ENCODE assay signal across 8 mouse cellular contexts in genomic region chr2:11552966-11553451, GRCm38 (mm10). TPM values are rescaled to one million over a fixed set of nuclear protein-coding genes. Genes with fewer than 3 reads are reported as not detected.
A peak's percentile ranks its signal among the peaks of the same experiment; 100 is the strongest.
DNase-seq lines count a peak whose midpoint lies in the region; ATAC-seq lines count a peak whose summit lies in the region.

No protein-coding gene starts in this region.

- peaks cover 5% of the 10 kb centered on the region for H3K27me3 ChIP-seq in hindbrain, embryonic 16.5 days (replicated peaks; ENCODE audit: control insufficient read depth, insufficient read depth, low read length)
- H3K27me3 ChIP-seq in liver, embryonic 13.5 days: peaks cover 30% of the 10 kb centered on the region
- H3K27me3 ChIP-seq in neural tube, embryonic 11.5 days (ENCODE audit: control insufficient read depth, insufficient read depth, low read length): peaks cover 26% of the 10 kb centered on the region

- H3K36me3 ChIP-seq in hindbrain, embryonic 16.5 days (ENCODE audit: control insufficient read depth, insufficient read depth, low read length): no peaks in the 10 kb centered on the region
- no peaks in the 10 kb centered on the region for H3K36me3 ChIP-seq in liver, embryonic 13.5 days
- no peaks in the 10 kb centered on the region for H3K36me3 ChIP-seq in neural tube, embryonic 11.5 days (ENCODE audit: control insufficient read depth, insufficient read depth, low read length)

- H3K4me1 ChIP-seq in hindbrain, embryonic 16.5 days (ENCODE audit: control insufficient read depth, insufficient read depth, low read depth, low read length): peaks cover 7% of the 10 kb centered on the region
- peaks cover 21% of the 10 kb centered on the region for H3K4me1 ChIP-seq in liver, embryonic 13.5 days (replicated peaks)
- H3K4me1 ChIP-seq in neural tube, embryonic 11.5 days (ENCODE audit: control insufficient read depth, insufficient read depth, low read length): 0 out of 2 replicates have a peak, but pooled peaks cover 3% of the 10 kb centered on the region

- H3K27ac ChIP-seq in hindbrain, embryonic 16.5 days (ENCODE audit: low read depth, low read length): peak overlapping the region; percentile 34; the same call in 1 of the 2 replicates
- H3K27ac ChIP-seq in liver, embryonic 13.5 days: peak overlapping the region; percentile 34
- H3K27ac ChIP-seq in neural tube, embryonic 11.5 days (ENCODE audit: low read depth, low read length): no peak overlapping the region

- H3K9ac ChIP-seq in hindbrain, embryonic 16.5 days (ENCODE audit: low read depth, low read length): peak overlapping the region; percentile 82
- peak overlapping the region; percentile 67 for H3K9ac ChIP-seq in liver, embryonic 13.5 days
- H3K9ac ChIP-seq in neural tube, embryonic 11.5 days (ENCODE audit: low read length): no peak overlapping the region; the same call in 1 of the 2 replicates

- no peaks in the 10 kb centered on the region for H3K9me3 ChIP-seq in hindbrain, embryonic 16.5 days (ENCODE audit: control insufficient read depth, low read length)
- H3K9me3 ChIP-seq in liver, embryonic 13.5 days (replicated peaks): no peaks in the 10 kb centered on the region
- no peaks in the 10 kb centered on the region for H3K9me3 ChIP-seq in neural tube, embryonic 11.5 days (ENCODE audit: control insufficient read depth, low read length)

- intact Hi-C loops in left cerebral cortex, postnatal 4 days (cut with DNase I): no loop called here

- 0 out of 2 replicates have a peak, but pooled peaks have one; percentile 39 for ATAC-seq in erythroblast, adult 5-6 weeks (replicated peaks; ENCODE audit: low FRiP score, poor library complexity, severe bottlenecking)
- peak; percentile 69 for ATAC-seq in hindbrain, embryonic 16.5 days
- peak; percentile 46; the same call in 1 of the 2 replicates for ATAC-seq in liver, embryonic 13.5 days (ENCODE audit: low read depth)
- peak; percentile 45 for ATAC-seq in neural tube, embryonic 11.5 days (ENCODE audit: insufficient read depth, low FRiP score, low TSS enrichment)
- no peak for ATAC-seq in erythroid progenitor cell, adult 5-6 weeks (replicated peaks; ENCODE audit: low FRiP score, poor library complexity, severe bottlenecking)

- peak overlapping the region; percentile 100 for H3K4me2 ChIP-seq in hindbrain, embryonic 16.5 days (ENCODE audit: low read length)
- peak overlapping the region; percentile 78 for H3K4me2 ChIP-seq in liver, embryonic 13.5 days
- peak overlapping the region; percentile 98 for H3K4me2 ChIP-seq in neural tube, embryonic 11.5 days (ENCODE audit: low read depth)

- H3K4me3 ChIP-seq in hindbrain, embryonic 16.5 days (ENCODE audit: low read length): peak overlapping the region; percentile 77
- peak overlapping the region; percentile 61 for H3K4me3 ChIP-seq in liver, embryonic 13.5 days (replicated peaks)
- H3K4me3 ChIP-seq in neural tube, embryonic 11.5 days (ENCODE audit: low read depth, low read length): peak overlapping the region; percentile 50

- peak; percentile 25 for DNase-seq in left cerebral cortex, postnatal 4 days
- DNase-seq in left cerebral cortex, adult 8-10 months (ENCODE audit: low spot score in 2 of 2): no peak
- peak; percentile 58 for DNase-seq in adrenal gland, adult 8-10 months
- DNase-seq in liver, embryonic 13.5 days: no peak
- DNase-seq in neural tube, embryonic 11.5 days (ENCODE audit: low spot score): no peak

- 4% methylated on average over 15 of the region's 15 CpGs for WGBS in hindbrain, embryonic 16.5 days
- 2% methylated on average over 15 of the region's 15 CpGs for WGBS in liver, embryonic 13.5 days (ENCODE audit: insufficient replicate concordance)
- 3% methylated on average over 15 of the region's 15 CpGs for WGBS in neural tube, embryonic 11.5 days

RNA-seq across cellular contexts. Expression of gene Pfkfb3, which starts 0.9 kb away (rescaled TPM):
- total RNA-seq in left cerebral cortex, postnatal 4 days (2021): 10 to 100 TPM; 55.3 to 57.4 TPM
- 10 to 100 TPM; 28.1 to 40.4 (median 30.9) TPM for total RNA-seq in left cerebral cortex, adult 8-10 months (2022)
- 100 to 1,000 TPM in 1 of 4 experiments, 10 to 100 TPM in 3; 62.7 to 118 (median 75.9) TPM for total RNA-seq in adrenal gland, adult 8-10 months (2022)
- 11.5 and 27.3 TPM in 2 replicates for total RNA-seq in erythroblast, adult 5-6 weeks (2015; ENCODE audit: low replicate concordance)
- total RNA-seq in erythroblast, adult 5-6 weeks (2017; ENCODE audit: low replicate concordance): 5.0 and 11.5 TPM in 2 replicates
- polyA plus RNA-seq in hindbrain, embryonic 16.5 days (2015; fragmentation: Nextera tagmentation; extraction: Ambion mirVana): 28.5 and 33.9 TPM in 2 replicates
- 7.2 and 8.5 TPM in 2 replicates for polyA plus RNA-seq in liver, embryonic 13.5 days (2015; fragmentation: Nextera tagmentation; extraction: Ambion mirVana)
- polyA plus RNA-seq in neural tube, embryonic 11.5 days (2014; fragmentation: Nextera tagmentation; extraction: Ambion mirVana): 15.9 and 18.6 TPM in 2 replicates
- total RNA-seq in erythroid progenitor cell, adult 5-6 weeks (2015; ENCODE audit: low replicate concordance): 8.0 and 14.1 TPM in 2 replicates
- total RNA-seq in erythroid progenitor cell, adult 5-6 weeks (2017; ENCODE audit: low replicate concordance): 1.1 and 3.2 TPM in 2 replicates

RNA-seq across cellular contexts. Expression of gene Rbm17, which starts 50.9 kb away (rescaled TPM):
- 100 to 1,000 TPM; 126 to 135 TPM for total RNA-seq in left cerebral cortex, postnatal 4 days (2021)
- total RNA-seq in left cerebral cortex, adult 8-10 months (2022): 10 to 100 TPM; 80.0 to 96.6 (median 86.5) TPM
- total RNA-seq in adrenal gland, adult 8-10 months (2022): 100 to 1,000 TPM in 1 of 4 experiments, 10 to 100 TPM in 3; 82.5 to 121 (median 96.2) TPM
- total RNA-seq in erythroblast, adult 5-6 weeks (2015; ENCODE audit: low replicate concordance): 44.1 and 55.9 TPM in 2 replicates
- total RNA-seq in erythroblast, adult 5-6 weeks (2017; ENCODE audit: low replicate concordance): 31.3 and 50.9 TPM in 2 replicates
- polyA plus RNA-seq in hindbrain, embryonic 16.5 days (2015; fragmentation: Nextera tagmentation; extraction: Ambion mirVana): 120 and 125 TPM in 2 replicates
- polyA plus RNA-seq in liver, embryonic 13.5 days (2015; fragmentation: Nextera tagmentation; extraction: Ambion mirVana): 76.9 and 93.6 TPM in 2 replicates
- polyA plus RNA-seq in neural tube, embryonic 11.5 days (2014; fragmentation: Nextera tagmentation; extraction: Ambion mirVana): 188 and 192 TPM in 2 replicates
- total RNA-seq in erythroid progenitor cell, adult 5-6 weeks (2015; ENCODE audit: low replicate concordance): 77.5 and 105 TPM in 2 replicates
- 34.4 and 55.2 TPM in 2 replicates for total RNA-seq in erythroid progenitor cell, adult 5-6 weeks (2017; ENCODE audit: low replicate concordance)

Comparison
In these comparisons a context has a peak if more than half of its experiments do, and no peak if none do; other contexts are left out.
1. DNase-seq: peak in left cerebral cortex, postnatal 4 days (single experiment) and adrenal gland, adult 8-10 months (single experiment); none in left cerebral cortex, adult 8-10 months (0 of 2), liver, embryonic 13.5 days (single experiment) and neural tube, embryonic 11.5 days (single experiment).
2. Peak in every context shown above with its lines, with median percentiles within 50 percentile points of each other: H3K4me2 ChIP-seq and H3K4me3 ChIP-seq.